Mouse (Mus musculus) ES-Bruce4 (cell line): Measurements from ENCODE around the gene Ccdc186.

Source experiments
- CTCF ChIP-seq: IDR thresholded peaks from one replicate; pipeline ENCODE4 v1.8.1; 2011; ENCODE audit warnings: low read depth, low read length
- EP300 ChIP-seq: IDR thresholded peaks from 2 replicates; pipeline ENCODE4 v1.6.1; 2011; ENCODE audit warnings: low read depth, low read length; ENCODE audit not compliant: insufficient read depth
- POLR2A ChIP-seq: IDR thresholded peaks from one replicate; pipeline ENCODE4 v1.8.1; 2011; ENCODE audit warnings: low read length; ENCODE audit not compliant: insufficient read depth

DNA sequence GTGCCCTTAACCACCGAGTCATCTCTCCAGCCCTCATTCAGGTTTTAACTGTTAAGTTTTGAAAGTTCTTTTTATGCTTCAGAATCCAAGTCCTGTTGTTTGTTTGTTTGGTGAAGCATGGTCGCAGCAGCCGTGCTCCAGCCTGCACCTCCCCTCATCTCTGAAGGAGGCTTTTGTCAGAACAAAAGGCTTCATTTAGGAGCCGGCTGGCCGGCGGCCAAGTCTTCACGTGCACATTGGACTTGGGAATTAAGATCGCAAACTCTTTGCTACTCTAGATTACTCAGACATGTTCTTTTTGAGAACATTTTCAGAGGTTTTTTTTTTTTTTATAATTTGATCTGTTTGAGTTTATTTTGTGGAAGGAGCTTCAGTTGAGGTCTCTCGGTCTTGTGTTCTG, 13.3 kb upstream of the Ccdc186 start:
- TF ChIP-seq EP300 (no peak), POLR2A (no peak), CTCF (no peak)
